ENCODE assay signal across 28 mouse cellular contexts in the genomic region with DNA sequence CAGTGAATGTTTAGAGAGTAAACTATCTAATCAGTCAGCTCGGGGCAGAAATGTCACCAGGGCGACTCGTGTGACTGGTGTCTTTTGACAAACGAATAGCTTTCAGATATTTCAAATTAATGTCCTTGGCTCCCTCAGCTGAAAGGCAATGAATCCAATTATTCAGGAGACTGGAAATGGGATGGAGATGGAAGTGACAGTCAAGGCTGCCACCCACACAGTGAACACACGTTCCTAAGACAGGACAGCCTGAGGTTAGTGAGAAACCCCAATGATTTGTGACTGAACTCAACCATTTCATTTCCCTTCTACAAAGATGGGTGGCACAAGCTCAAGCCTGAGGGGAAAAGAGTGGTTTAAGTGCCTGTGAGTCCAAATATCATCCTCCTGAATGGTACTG.
DNase-seq lines count a peak whose midpoint lies in the region; ATAC-seq and TF ChIP-seq lines count a peak whose summit lies in the region.
"Had no signal": no experiment of that assay in that cellular context is flagged by ENCODE, and none has a peak within 500 bp of the region (broad histone marks: within the 10 kb centered on the region; RNA-seq: fewer than 3 reads in every experiment).

No protein-coding gene starts in this region.

- no peaks in the 10 kb centered on the region for H3K36me3 ChIP-seq in embryonic facial prominence, embryonic 14.5 days (ENCODE audit: control insufficient read depth, insufficient read depth, low read length)
- no peaks in the 10 kb centered on the region for H3K36me3 ChIP-seq in embryonic facial prominence, embryonic 10.5 days (replicated peaks)
- H3K36me3 ChIP-seq in midbrain, embryonic 16.5 days (ENCODE audit: control insufficient read depth, insufficient read depth, low read length), result no peaks in the 10 kb centered on the region
- H3K36me3 ChIP-seq in midbrain, embryonic 13.5 days, result no peaks in the 10 kb centered on the region
- H3K36me3 ChIP-seq in neural tube, embryonic 14.5 days (ENCODE audit: control insufficient read depth, insufficient read depth, low read length), result no peaks in the 10 kb centered on the region
- no peaks in the 10 kb centered on the region for H3K36me3 ChIP-seq in forebrain, postnatal 0 days (ENCODE audit: insufficient read depth)
- H3K36me3 ChIP-seq: forebrain, embryonic 15.5 days; G1E; heart, embryonic 12.5 days had no signal

- no peak for ATAC-seq in embryonic facial prominence, embryonic 14.5 days (ENCODE audit: low read depth)
- peak; percentile 54; the same call in 1 of the 2 replicates for ATAC-seq in midbrain, embryonic 16.5 days
- no peak for ATAC-seq in midbrain, embryonic 13.5 days
- peak; percentile 49; the same call in 1 of the 2 replicates for ATAC-seq in neural tube, embryonic 14.5 days (ENCODE audit: low read depth)
- no peak for ATAC-seq in frontal cortex, adult (ENCODE audit: low TSS enrichment)
- no peak for ATAC-seq in forebrain, postnatal 0 days
- ATAC-seq: forebrain, embryonic 15.5 days; Patski had no signal

- TF ChIP-seq CTCF in brain, embryonic 14.5 days (IDR thresholded peaks at IDR 0.05; ENCODE audit: borderline replicate concordance, extremely low read depth, insufficient read depth, insufficient read length), result no peak
- TF ChIP-seq CTCF in forebrain, postnatal 0 days (IDR thresholded peaks at IDR 0.05; ENCODE audit: low read depth), result no peak

- H3K27me3 ChIP-seq in embryonic facial prominence, embryonic 14.5 days (replicated peaks; ENCODE audit: control insufficient read depth, insufficient read depth, low read length), result no peaks in the 10 kb centered on the region
- H3K27me3 ChIP-seq in embryonic facial prominence, embryonic 10.5 days (replicated peaks; ENCODE audit: low read depth, poor library complexity, severe bottlenecking), result no peaks in the 10 kb centered on the region
- H3K27me3 ChIP-seq in midbrain, embryonic 16.5 days (ENCODE audit: control insufficient read depth, insufficient read depth, low read depth, low read length), result no peaks in the 10 kb centered on the region
- H3K27me3 ChIP-seq in midbrain, embryonic 13.5 days, result no peaks in the 10 kb centered on the region
- H3K27me3 ChIP-seq in neural tube, embryonic 14.5 days (ENCODE audit: control insufficient read depth, insufficient read depth, low read length), result no peaks in the 10 kb centered on the region
- no peaks in the 10 kb centered on the region for H3K27me3 ChIP-seq in forebrain, postnatal 0 days (ENCODE audit: insufficient read depth, low read length)
- H3K27me3 ChIP-seq: forebrain, embryonic 15.5 days; heart, embryonic 12.5 days; Patski had no signal

- TF ChIP-seq POLR2A in brain, embryonic 14.5 days (IDR thresholded peaks at IDR 0.05; ENCODE audit: borderline replicate concordance, extremely low read depth, insufficient read depth, insufficient read length, poor library complexity, severe bottlenecking), result no peak

- peaks cover 9% of the 10 kb centered on the region for H3K9me3 ChIP-seq in embryonic facial prominence, embryonic 14.5 days (ENCODE audit: control insufficient read depth, low read length)
- peaks cover 6% of the 10 kb centered on the region for H3K9me3 ChIP-seq in embryonic facial prominence, embryonic 10.5 days
- no peaks in the 10 kb centered on the region; the same call in 1 of the 2 replicates for H3K9me3 ChIP-seq in midbrain, embryonic 16.5 days (replicated peaks; ENCODE audit: control insufficient read depth, low read length, poor library complexity, severe bottlenecking)
- peaks cover 13% of the 10 kb centered on the region for H3K9me3 ChIP-seq in midbrain, embryonic 13.5 days
- H3K9me3 ChIP-seq in neural tube, embryonic 14.5 days (ENCODE audit: control insufficient read depth, low read length), result peaks cover 3% of the 10 kb centered on the region; the same call in 1 of the 2 replicates
- peaks cover 8% of the 10 kb centered on the region; the same call in 1 of the 2 replicates for H3K9me3 ChIP-seq in forebrain, postnatal 0 days (ENCODE audit: low read length)
- H3K9me3 ChIP-seq: G1E had no signal

- no peak overlapping the region for H3K4me3 ChIP-seq in embryonic facial prominence, embryonic 14.5 days (ENCODE audit: low read depth, low read length)
- no peak overlapping the region for H3K4me3 ChIP-seq in embryonic facial prominence, embryonic 10.5 days
- no peak overlapping the region for H3K4me3 ChIP-seq in midbrain, embryonic 16.5 days (ENCODE audit: low read depth, low read length)
- no peak overlapping the region for H3K4me3 ChIP-seq in midbrain, embryonic 13.5 days (replicated peaks)
- no peak overlapping the region for H3K4me3 ChIP-seq in neural tube, embryonic 14.5 days (ENCODE audit: low read depth, low read length)
- H3K4me3 ChIP-seq in forebrain, postnatal 0 days (ENCODE audit: low read depth, low read length), result no peak overlapping the region
- H3K4me3 ChIP-seq: forebrain, embryonic 15.5 days; heart, adult 2 months; heart, embryonic 12.5 days had no signal

- no peak overlapping the region for H3K9ac ChIP-seq in embryonic facial prominence, embryonic 14.5 days (ENCODE audit: low read depth, low read length)
- no peak overlapping the region for H3K9ac ChIP-seq in midbrain, embryonic 16.5 days (ENCODE audit: low read depth, low read length)
- no peak overlapping the region for H3K9ac ChIP-seq in midbrain, embryonic 13.5 days (replicated peaks)
- H3K9ac ChIP-seq in neural tube, embryonic 14.5 days (replicated peaks; ENCODE audit: low read depth, low read length), result no peak overlapping the region
- no peak overlapping the region for H3K9ac ChIP-seq in forebrain, postnatal 0 days
- H3K9ac ChIP-seq: forebrain, embryonic 15.5 days; heart, embryonic 12.5 days; liver, embryonic 14.5 days had no signal

- no peak overlapping the region for H3K27ac ChIP-seq in embryonic facial prominence, embryonic 14.5 days (replicated peaks; ENCODE audit: low read depth, low read length)
- no peak overlapping the region for H3K27ac ChIP-seq in embryonic facial prominence, embryonic 10.5 days (replicated peaks)
- H3K27ac ChIP-seq in midbrain, embryonic 16.5 days (ENCODE audit: low read length), result no peak overlapping the region
- H3K27ac ChIP-seq in midbrain, embryonic 13.5 days, result no peak overlapping the region
- H3K27ac ChIP-seq in neural tube, embryonic 14.5 days (ENCODE audit: low read depth, low read length), result no peak overlapping the region
- H3K27ac ChIP-seq in forebrain, postnatal 0 days (ENCODE audit: low read depth, low read length), result no peak overlapping the region
- H3K27ac ChIP-seq: forebrain, embryonic 15.5 days; heart, adult 2 months; liver, embryonic 14.5 days; macrophage had no signal

- no peak overlapping the region for H3K4me2 ChIP-seq in embryonic facial prominence, embryonic 14.5 days (ENCODE audit: low read depth, low read length)
- H3K4me2 ChIP-seq in midbrain, embryonic 16.5 days (ENCODE audit: low read length), result no peak overlapping the region
- H3K4me2 ChIP-seq in midbrain, embryonic 13.5 days (replicated peaks), result no peak overlapping the region
- no peak overlapping the region for H3K4me2 ChIP-seq in neural tube, embryonic 14.5 days (ENCODE audit: low read depth, low read length)
- no peak overlapping the region for H3K4me2 ChIP-seq in forebrain, postnatal 0 days (ENCODE audit: low read depth)
- H3K4me2 ChIP-seq: forebrain, embryonic 15.5 days; heart, embryonic 12.5 days had no signal

- H3K4me1 ChIP-seq in embryonic facial prominence, embryonic 14.5 days (ENCODE audit: control insufficient read depth, insufficient read depth, low read length), result no peaks in the 10 kb centered on the region
- no peaks in the 10 kb centered on the region for H3K4me1 ChIP-seq in embryonic facial prominence, embryonic 10.5 days
- H3K4me1 ChIP-seq in midbrain, embryonic 16.5 days (ENCODE audit: control insufficient read depth, insufficient read depth, low read length), result no peaks in the 10 kb centered on the region
- H3K4me1 ChIP-seq in midbrain, embryonic 13.5 days (replicated peaks), result no peaks in the 10 kb centered on the region
- no peaks in the 10 kb centered on the region for H3K4me1 ChIP-seq in neural tube, embryonic 14.5 days (ENCODE audit: control insufficient read depth, insufficient read depth, low read length)
- H3K4me1 ChIP-seq in forebrain, postnatal 0 days (ENCODE audit: insufficient read depth), result no peaks in the 10 kb centered on the region
- H3K4me1 ChIP-seq: forebrain, embryonic 15.5 days; heart, embryonic 12.5 days had no signal

- peak; percentile 7 for DNase-seq in embryonic facial prominence, embryonic 14.5 days (ENCODE audit: low spot score)
- DNase-seq in embryonic facial prominence, embryonic 10.5 days (ENCODE audit: low spot score), result no peak
- peak; percentile 33 for DNase-seq in brain, embryonic 14.5 days (ENCODE audit: low read depth)
- DNase-seq in forebrain, postnatal 0 days, result no peak
- DNase-seq: adrenal gland, postnatal 14 days; cerebellum, adult 18-20 months; cerebellum, postnatal 25 days; heart, adult 2 months; heart, postnatal 4 days; kidney, adult 2 months; kidney, postnatal 4 days; layer of hippocampus, postnatal 36 days; liver; lung, adult 2 months; lung, postnatal 10 days; right cerebral cortex, postnatal 25 days; spleen, adult 18-20 months; thymus, postnatal 14 days had no signal

- 67% methylated on average over 5 of the region's 5 CpGs for WGBS in embryonic facial prominence, embryonic 14.5 days
- WGBS in embryonic facial prominence, embryonic 10.5 days, result 78% methylated on average over 5 of the region's 5 CpGs
- 64% methylated on average over 5 of the region's 5 CpGs for WGBS in midbrain, embryonic 16.5 days
- WGBS in midbrain, embryonic 13.5 days, result 64% methylated on average over 5 of the region's 5 CpGs
- WGBS in neural tube, embryonic 14.5 days, result 60% methylated on average over 5 of the region's 5 CpGs
- 59% methylated on average over 5 of the region's 5 CpGs for WGBS in forebrain, postnatal 0 days

Comparison
In these comparisons a context has a peak if more than half of its experiments do, and no peak if none do; other contexts are left out.
1. ATAC-seq: peak in midbrain, embryonic 16.5 days (single experiment) and neural tube, embryonic 14.5 days (single experiment); none in embryonic facial prominence, embryonic 14.5 days (single experiment), midbrain, embryonic 13.5 days (single experiment), frontal cortex, adult (single experiment) and forebrain, postnatal 0 days (single experiment).
2. DNase-seq: peak in embryonic facial prominence, embryonic 14.5 days (single experiment) and brain, embryonic 14.5 days (single experiment); none in embryonic facial prominence, embryonic 10.5 days (single experiment) and forebrain, postnatal 0 days (single experiment).